ENCODE assay signal across 15 mouse cellular contexts in genomic region chr6:94122566-94123150, GRCm38 (mm10).
DNase-seq lines count a peak whose midpoint lies in the region; ATAC-seq and TF ChIP-seq lines count a peak whose summit lies in the region.
"Had no signal": no experiment of that assay in that cellular context is flagged by ENCODE, and none has a peak within 500 bp of the region (broad histone marks: within the 10 kb centered on the region; RNA-seq: fewer than 3 reads in every experiment).

No protein-coding gene starts in this region.

- no peak overlapping the region for H3K27ac ChIP-seq in forebrain, embryonic 16.5 days (ENCODE audit: low read length)
- H3K27ac ChIP-seq in forebrain, embryonic 10.5 days = no peak overlapping the region
- H3K27ac ChIP-seq in embryonic facial prominence, embryonic 12.5 days = peak overlapping the region; percentile 50
- no peak overlapping the region for H3K27ac ChIP-seq in limb, embryonic 15.5 days
- H3K27ac ChIP-seq in lung, postnatal 0 days (ENCODE audit: low read length) = no peak overlapping the region
- H3K27ac ChIP-seq: heart, embryonic 10.5 days; hindbrain, postnatal 0 days; midbrain, embryonic 12.5 days had no signal

- no peak for TF ChIP-seq EP300 in lung, postnatal 0 days (IDR thresholded peaks at IDR 0.05)

- WGBS in forebrain, embryonic 16.5 days = 43% methylated on average over 8 of the region's 8 CpGs
- 71% methylated on average over 8 of the region's 8 CpGs for WGBS in forebrain, embryonic 10.5 days
- 37% methylated on average over 8 of the region's 8 CpGs for WGBS in embryonic facial prominence, embryonic 12.5 days
- WGBS in limb, embryonic 15.5 days = 27% methylated on average over 8 of the region's 8 CpGs
- WGBS in lung, postnatal 0 days = 65% methylated on average over 8 of the region's 8 CpGs

- no peak for TF ChIP-seq CTCF in lung, postnatal 0 days (IDR thresholded peaks at IDR 0.05)

- no peak overlapping the region for H3K9ac ChIP-seq in forebrain, embryonic 16.5 days (replicated peaks; ENCODE audit: low read depth, low read length)
- H3K9ac ChIP-seq in embryonic facial prominence, embryonic 12.5 days = no peak overlapping the region
- no peak overlapping the region for H3K9ac ChIP-seq in limb, embryonic 15.5 days
- no peak overlapping the region for H3K9ac ChIP-seq in lung, postnatal 0 days (replicated peaks; ENCODE audit: low read depth)
- H3K9ac ChIP-seq: midbrain, embryonic 12.5 days had no signal

- no peaks in the 10 kb centered on the region for H3K9me3 ChIP-seq in forebrain, embryonic 16.5 days (ENCODE audit: control insufficient read depth, low read length)
- H3K9me3 ChIP-seq in forebrain, embryonic 10.5 days = no peaks in the 10 kb centered on the region
- H3K9me3 ChIP-seq in embryonic facial prominence, embryonic 12.5 days = no peaks in the 10 kb centered on the region
- no peaks in the 10 kb centered on the region for H3K9me3 ChIP-seq in limb, embryonic 15.5 days
- no peaks in the 10 kb centered on the region for H3K9me3 ChIP-seq in lung, postnatal 0 days (ENCODE audit: low read length)
- H3K9me3 ChIP-seq: heart, embryonic 10.5 days; midbrain, embryonic 12.5 days had no signal

- H3K36me3 ChIP-seq in forebrain, embryonic 16.5 days (ENCODE audit: control insufficient read depth, insufficient read depth) = no peaks in the 10 kb centered on the region
- no peaks in the 10 kb centered on the region for H3K36me3 ChIP-seq in forebrain, embryonic 10.5 days (replicated peaks)
- H3K36me3 ChIP-seq in embryonic facial prominence, embryonic 12.5 days = no peaks in the 10 kb centered on the region
- no peaks in the 10 kb centered on the region for H3K36me3 ChIP-seq in limb, embryonic 15.5 days
- H3K36me3 ChIP-seq in lung, postnatal 0 days (ENCODE audit: insufficient read depth, low read length) = no peaks in the 10 kb centered on the region
- H3K36me3 ChIP-seq: heart, embryonic 10.5 days; midbrain, embryonic 12.5 days had no signal

- H3K27me3 ChIP-seq in forebrain, embryonic 16.5 days (replicated peaks; ENCODE audit: control insufficient read depth, insufficient read depth, low read length) = no peaks in the 10 kb centered on the region
- H3K27me3 ChIP-seq in forebrain, embryonic 10.5 days (ENCODE audit: poor library complexity, severe bottlenecking) = no peaks in the 10 kb centered on the region
- H3K27me3 ChIP-seq in embryonic facial prominence, embryonic 12.5 days = no peaks in the 10 kb centered on the region
- no peaks in the 10 kb centered on the region for H3K27me3 ChIP-seq in limb, embryonic 15.5 days
- H3K27me3 ChIP-seq in lung, postnatal 0 days (replicated peaks; ENCODE audit: insufficient read depth, low read length) = no peaks in the 10 kb centered on the region
- H3K27me3 ChIP-seq: midbrain, embryonic 12.5 days had no signal

- peak; percentile 74 for ATAC-seq in forebrain, embryonic 16.5 days
- ATAC-seq in embryonic facial prominence, embryonic 12.5 days (ENCODE audit: insufficient number of reproducible peaks, insufficient read depth, low FRiP score, low TSS enrichment) = no peak
- peak; percentile 24; the same call in 1 of the 2 replicates for ATAC-seq in limb, embryonic 15.5 days (ENCODE audit: insufficient number of reproducible peaks, low FRiP score, low TSS enrichment, low read depth)
- ATAC-seq in lung, postnatal 0 days = no peak
- ATAC-seq: activated CD4-positive, CD25-positive, alpha-beta regulatory T cell, adult 4 months; CD4-positive, CD25-positive, alpha-beta regulatory T cell, adult 4 months; hindbrain, postnatal 0 days had no signal

- no peak overlapping the region for H3K4me2 ChIP-seq in forebrain, embryonic 16.5 days (ENCODE audit: low read length)
- 0 out of 2 replicates have a peak overlapping the region, but pooled peaks have one; percentile 21 for H3K4me2 ChIP-seq in embryonic facial prominence, embryonic 12.5 days (replicated peaks)
- H3K4me2 ChIP-seq in limb, embryonic 15.5 days = peak overlapping the region; percentile 22; the same call in 1 of the 2 replicates
- H3K4me2 ChIP-seq in lung, postnatal 0 days (replicated peaks; ENCODE audit: low read depth, low read length) = no peak overlapping the region
- H3K4me2 ChIP-seq: midbrain, embryonic 12.5 days had no signal

- DNase-seq in forebrain, embryonic 10.5 days (ENCODE audit: extremely low spot score, low spot score) = no peak
- DNase-seq in cerebellum, adult 9-10 months = peak; percentile 78
- no peak for DNase-seq in kidney, postnatal 25 days
- DNase-seq in lung, postnatal 0 days (ENCODE audit: low spot score) = no peak
- DNase-seq: adrenal gland, postnatal 36 days; heart, postnatal 36 days; thymus, postnatal 25 days had no signal

- peaks cover 18% of the 10 kb centered on the region for H3K4me1 ChIP-seq in forebrain, embryonic 16.5 days (replicated peaks; ENCODE audit: control insufficient read depth, insufficient read depth, low read length)
- peaks cover 23% of the 10 kb centered on the region for H3K4me1 ChIP-seq in forebrain, embryonic 10.5 days
- peaks cover 27% of the 10 kb centered on the region for H3K4me1 ChIP-seq in embryonic facial prominence, embryonic 12.5 days
- H3K4me1 ChIP-seq in limb, embryonic 15.5 days = peaks cover 32% of the 10 kb centered on the region
- H3K4me1 ChIP-seq in lung, postnatal 0 days (ENCODE audit: insufficient read depth, low read depth, low read length) = peaks cover 14% of the 10 kb centered on the region; the same call in 1 of the 2 replicates

- no peak overlapping the region for H3K4me3 ChIP-seq in forebrain, embryonic 16.5 days (replicated peaks; ENCODE audit: low read length)
- no peak overlapping the region for H3K4me3 ChIP-seq in forebrain, embryonic 10.5 days
- no peak overlapping the region for H3K4me3 ChIP-seq in embryonic facial prominence, embryonic 12.5 days
- no peak overlapping the region for H3K4me3 ChIP-seq in limb, embryonic 15.5 days
- no peak overlapping the region for H3K4me3 ChIP-seq in lung, postnatal 0 days (ENCODE audit: low read depth, low read length)
- H3K4me3 ChIP-seq: heart, embryonic 10.5 days; midbrain, embryonic 12.5 days had no signal

Comparison
In these comparisons a context has a peak if more than half of its experiments do, and no peak if none do; other contexts are left out.
1. ATAC-seq: peak in forebrain, embryonic 16.5 days (single experiment) and limb, embryonic 15.5 days (single experiment); none in embryonic facial prominence, embryonic 12.5 days (single experiment) and lung, postnatal 0 days (single experiment).
2. H3K4me2 ChIP-seq: peak in embryonic facial prominence, embryonic 12.5 days (single experiment) and limb, embryonic 15.5 days (single experiment); none in forebrain, embryonic 16.5 days (single experiment) and lung, postnatal 0 days (single experiment).